Mouse (Mus musculus) left cerebral cortex, adult 6 months (tissue): ENCODE data around the gene Cyp4f39. TPM values are rescaled to one million over a fixed set of nuclear protein-coding genes. Genes with fewer than 3 reads are reported as not detected.

Source experiments
- long read RNA-seq, 2 experiments: library from polyadenylated mRNA; unstranded; transcript quantifications; one replicate each; pipeline ENCODE4 v2.0.0; 2019 to 2020
- polyA plus RNA-seq: library from polyadenylated mRNA; unstranded; fragments of <200 nt; fragmentation: Nextera tagmentation; gene quantifications from 2 replicates; pipeline ENCODE4 v1.2.3, GENCODE M21; 2021

Cyp4f39 gene
- polyA plus RNA-seq: 0.06 TPM in 1 of 2 replicates, not detected in the other
- long read RNA-seq, experiment 1: 0 reads
- long read RNA-seq, experiment 2: 0 reads

DNA sequence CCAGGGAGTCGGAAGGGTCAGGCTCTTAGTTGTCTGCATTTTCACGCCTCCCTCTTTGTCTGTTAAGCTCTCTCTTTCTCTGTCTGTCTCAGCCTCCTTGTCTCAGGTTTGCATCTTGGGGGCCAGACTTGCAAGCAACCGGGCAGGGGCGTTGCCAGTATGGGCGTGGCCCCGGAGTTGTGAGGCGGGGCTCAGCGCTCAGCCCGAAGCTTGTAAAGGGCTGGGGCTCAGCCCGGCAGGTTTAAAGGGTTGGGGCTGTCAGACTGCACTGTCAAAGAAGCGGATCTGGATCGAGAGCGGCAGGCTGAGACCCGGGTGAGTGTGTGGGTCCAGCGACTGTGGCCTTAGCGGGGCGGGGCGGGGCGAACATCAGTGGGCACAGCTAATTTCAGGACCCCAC lies at the start of gene Cyp4f39:
Gene Cyp4f39 (plus strand): TSS at position 242 of the 400 bp plus-strand sequence.

DNA sequence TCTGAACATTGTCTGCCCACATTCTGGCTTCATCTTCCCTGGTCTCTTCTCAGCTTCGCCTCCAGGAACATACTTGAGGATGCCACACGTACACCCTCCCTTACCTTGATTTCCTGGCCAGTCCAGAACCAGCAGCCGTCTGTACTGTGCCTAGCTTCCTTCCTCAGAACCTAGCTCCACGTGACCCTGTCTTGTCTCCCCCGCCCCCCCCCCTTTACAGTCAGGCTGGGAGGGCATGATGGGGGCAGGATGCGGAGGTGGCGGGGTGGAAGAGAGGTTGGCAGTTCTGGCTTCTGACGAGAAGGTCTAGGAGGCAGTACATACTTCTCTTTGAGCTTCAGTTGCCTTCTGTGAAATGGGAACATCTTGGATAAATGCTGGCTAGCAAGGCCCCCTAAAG lies 49.1 kb upstream of the Cyp4f39 start, which contains the start of gene Rasal3:
Gene Rasal3 (minus strand): TSS at position 167 of the 400 bp plus-strand sequence.

DNA sequence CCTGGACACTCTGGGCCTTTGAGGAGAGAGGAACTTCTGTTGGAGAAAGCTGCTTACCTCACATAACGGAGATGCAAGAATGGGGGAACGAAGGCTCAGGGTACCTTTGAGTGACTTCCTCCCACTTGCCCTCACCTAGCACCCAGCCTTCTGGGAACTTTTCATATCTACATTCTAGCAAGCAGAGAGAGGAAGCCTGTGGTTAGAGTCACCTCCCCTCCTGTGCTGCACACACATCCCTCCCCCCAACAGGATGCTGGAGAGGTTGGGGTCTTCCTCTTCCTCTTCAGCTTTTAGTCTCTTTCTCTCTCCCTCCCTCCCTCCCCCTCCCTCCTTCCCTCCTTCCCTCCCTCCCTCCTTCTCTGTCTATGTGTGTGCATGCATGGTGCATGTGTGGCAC lies 28.5 kb upstream of the Cyp4f39 start, which contains the start of gene Pglyrp2:
Gene Pglyrp2 (minus strand): TSS at position 134 of the 400 bp plus-strand sequence.

DNA sequence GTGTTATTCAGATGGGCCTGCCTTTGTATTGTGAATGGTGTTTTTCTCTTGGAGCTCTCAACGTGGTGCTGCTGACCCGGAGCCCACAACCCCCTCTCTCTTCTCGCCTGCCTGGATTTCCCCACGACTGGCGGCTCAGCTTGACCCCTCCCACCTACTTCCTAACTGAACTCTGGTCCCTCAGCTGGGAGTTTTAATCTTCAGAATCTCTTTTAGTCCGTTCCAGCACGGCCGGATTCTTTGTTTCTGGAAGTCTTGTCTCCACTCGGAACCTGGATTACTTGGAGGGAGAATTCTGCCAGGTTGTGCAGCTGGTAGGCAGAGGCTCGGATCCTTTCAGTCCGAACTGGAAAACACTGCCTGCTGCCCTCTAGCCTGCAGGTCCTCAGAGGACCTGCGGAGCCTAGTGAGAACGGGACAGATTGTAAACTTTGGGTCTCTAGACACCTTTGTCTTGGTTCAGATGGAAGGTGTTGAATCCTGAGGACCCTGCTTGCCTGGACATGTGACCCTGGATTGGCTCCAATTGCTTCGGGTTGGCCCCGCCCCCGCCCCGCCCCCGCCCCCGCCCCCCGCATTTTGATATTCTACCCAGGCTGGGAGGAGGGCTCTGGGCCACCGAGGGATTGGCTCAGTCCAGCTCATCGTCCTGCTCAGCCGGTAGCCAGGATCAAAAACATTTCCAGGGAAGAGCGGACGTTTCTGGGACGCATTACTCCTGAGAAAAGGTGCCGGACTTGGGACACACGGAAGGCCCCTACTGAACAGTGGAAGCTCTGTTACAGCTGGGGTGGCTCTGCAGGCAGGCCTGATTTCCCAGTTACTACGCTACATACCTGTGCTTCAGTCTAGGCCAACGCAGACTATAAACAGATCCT lies 53.6 kb downstream of the Cyp4f39 start, which contains the start of gene Cyp4f17:
Gene Cyp4f17 (plus strand): TSS at position 200 of the 878 bp plus-strand sequence.

DNA sequence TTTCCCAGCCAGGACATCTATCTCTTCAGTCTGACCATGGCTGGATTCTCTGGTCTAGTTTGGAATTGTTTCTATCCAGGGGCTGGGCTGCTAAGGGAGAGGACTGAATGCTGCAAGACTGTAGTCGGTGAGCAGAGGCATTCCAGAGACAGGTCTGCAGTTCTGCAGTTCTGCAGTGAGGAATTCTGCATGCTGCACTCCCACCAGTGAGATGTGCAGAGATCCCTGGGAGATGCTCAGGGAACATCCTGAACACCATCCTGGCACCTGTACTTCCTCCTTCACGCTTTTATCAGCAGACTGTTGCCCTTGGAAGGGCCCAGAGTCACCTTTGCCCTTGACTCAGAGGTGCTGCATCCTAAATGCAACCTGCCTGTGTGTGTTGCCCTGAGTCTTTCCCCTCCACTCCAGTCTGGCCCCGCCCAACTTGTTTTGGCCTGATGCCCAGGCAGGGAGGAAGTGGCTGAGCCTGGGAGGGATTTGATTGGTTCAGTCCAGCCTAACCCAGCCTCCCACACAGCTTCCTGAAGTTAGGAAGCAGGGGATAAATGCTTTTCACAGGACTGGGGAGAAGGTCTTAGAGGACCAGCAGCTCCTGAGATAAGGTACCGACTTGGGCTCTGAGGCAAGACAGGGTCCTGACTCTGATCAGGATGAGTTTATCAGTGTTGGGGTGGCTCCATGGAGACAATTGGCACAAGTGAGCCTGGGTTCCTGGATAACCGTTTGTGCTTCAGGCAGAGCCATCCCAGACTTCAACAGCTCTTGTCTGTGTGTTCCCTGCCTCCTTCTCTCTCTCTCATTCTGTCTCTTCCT lies 83.7 kb downstream of the Cyp4f39 start, which contains the start of gene Cyp4f16:
Gene Cyp4f16 (plus strand): TSS at position 508 of the 816 bp plus-strand sequence.

Other genes starting within 250 kb of the Cyp4f39 start
- gene Brd4, start 168.0 kb upstream of the Cyp4f39 start, polyA plus RNA-seq: 15.4 and 34.1 TPM in 2 replicates
- gene Akap8, start 131.5 kb upstream of the Cyp4f39 start, polyA plus RNA-seq: 8.0 and 9.0 TPM in 2 replicates
- gene Akap8l, start 102.1 kb upstream of the Cyp4f39 start, polyA plus RNA-seq: 36.3 and 40.8 TPM in 2 replicates
- 11.0 and 16.4 TPM in 2 replicates for gene Wiz, start 63.3 kb upstream of the Cyp4f39 start, polyA plus RNA-seq
- 0.50 and 1.1 TPM in 2 replicates for gene Rasal3, start 49.1 kb upstream of the Cyp4f39 start, polyA plus RNA-seq
- gene Pglyrp2, start 28.6 kb upstream of the Cyp4f39 start, polyA plus RNA-seq: not detected in 2 replicates
- 2.1 and 2.4 TPM in 2 replicates for gene Cyp4f17, start 53.3 kb downstream of the Cyp4f39 start, polyA plus RNA-seq
- gene Cyp4f16, start 83.8 kb downstream of the Cyp4f39 start, polyA plus RNA-seq: 2.4 and 2.7 TPM in 2 replicates
- gene Cyp4f37, start 168.6 kb downstream of the Cyp4f39 start, polyA plus RNA-seq: not detected in 2 replicates
- gene Cyp4f40, start 206.2 kb downstream of the Cyp4f39 start, polyA plus RNA-seq: not detected in 2 replicates
- 13.9 and 19.8 TPM in 2 replicates for gene Cyp4f15, start 232.9 kb downstream of the Cyp4f39 start, polyA plus RNA-seq